Mouse (Mus musculus) frontal cortex, postnatal 10 days (tissue): Measurements from ENCODE around the gene Zfp764.
"Not testable (repeated sequence)": the region's sequence is repeated elsewhere in the genome, so short reads cannot be mapped to it uniquely, and the experiment has no call there.

ENCODE experiments used
- DNase-seq, 2 experiments: peaks; one replicate each; pipeline ENCODE4 v3.0.0; 2022; ENCODE audit warnings: low spot score in 2 of 2, mixed read lengths in 1 of 2

The Zfp764 gene

DNA sequence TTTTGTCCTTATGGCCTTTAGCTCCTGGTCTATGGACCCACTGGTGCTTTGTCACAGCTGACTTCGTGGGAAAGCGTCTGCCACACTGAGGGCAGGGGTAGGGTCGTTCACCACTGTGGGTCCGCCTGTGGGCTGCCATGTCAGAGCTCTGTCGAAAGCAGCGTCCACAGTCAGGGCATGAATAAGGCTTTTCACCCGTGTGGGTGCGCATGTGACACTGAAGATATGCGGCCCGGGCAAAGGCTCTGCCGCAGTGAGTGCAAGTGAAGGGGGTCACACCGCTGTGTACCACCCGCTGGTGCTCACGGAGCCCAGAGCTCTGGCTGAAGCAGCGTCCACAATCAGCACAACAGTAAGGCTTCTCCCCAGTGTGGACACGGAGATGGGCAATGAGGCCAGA, 15.1 kb downstream of the Zfp764 start:
- DNase-seq = no peak

DNA sequence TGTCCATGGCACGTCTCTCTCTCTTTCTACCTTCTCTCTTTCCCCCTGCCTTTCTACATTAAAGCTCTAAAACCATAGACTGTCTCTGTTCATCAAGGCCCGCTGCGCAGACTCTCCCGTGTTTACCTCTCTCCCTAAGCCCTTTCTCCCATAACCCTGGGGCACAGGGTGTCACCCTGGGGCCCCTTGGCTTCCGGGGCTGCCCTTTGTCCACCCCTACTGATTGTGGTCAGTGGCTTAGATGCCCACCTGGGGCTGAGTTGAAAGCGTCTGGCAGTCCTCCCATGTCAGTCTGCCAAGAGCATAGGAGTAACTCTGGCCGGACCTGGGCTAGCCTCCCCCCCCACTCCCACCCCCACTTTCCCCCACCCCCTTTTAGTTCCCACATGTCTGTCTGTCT, 16.3 kb downstream of the Zfp764 start:
- no peak for DNase-seq

DNA sequence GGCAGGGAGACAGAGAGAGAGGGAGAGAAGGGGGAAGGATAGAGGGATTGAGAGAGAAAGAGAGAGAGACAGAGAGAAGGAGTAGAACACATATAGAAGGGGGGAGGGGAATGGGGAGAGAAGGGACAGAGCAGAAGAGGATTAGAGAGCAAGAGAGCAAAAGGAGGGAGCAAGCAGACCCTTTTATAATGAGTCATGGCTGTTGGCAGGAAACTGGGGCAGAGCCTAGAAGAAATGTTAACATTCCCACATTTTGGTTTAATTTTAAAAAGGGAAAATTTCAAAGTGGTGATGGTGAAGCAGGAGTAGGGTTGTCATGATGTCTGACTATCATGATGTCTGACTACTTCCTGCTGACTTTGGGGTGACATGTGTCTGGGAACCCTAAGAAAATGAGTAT, 18.4 kb downstream of the Zfp764 start:
- DNase-seq = not testable (repeated sequence)

DNA sequence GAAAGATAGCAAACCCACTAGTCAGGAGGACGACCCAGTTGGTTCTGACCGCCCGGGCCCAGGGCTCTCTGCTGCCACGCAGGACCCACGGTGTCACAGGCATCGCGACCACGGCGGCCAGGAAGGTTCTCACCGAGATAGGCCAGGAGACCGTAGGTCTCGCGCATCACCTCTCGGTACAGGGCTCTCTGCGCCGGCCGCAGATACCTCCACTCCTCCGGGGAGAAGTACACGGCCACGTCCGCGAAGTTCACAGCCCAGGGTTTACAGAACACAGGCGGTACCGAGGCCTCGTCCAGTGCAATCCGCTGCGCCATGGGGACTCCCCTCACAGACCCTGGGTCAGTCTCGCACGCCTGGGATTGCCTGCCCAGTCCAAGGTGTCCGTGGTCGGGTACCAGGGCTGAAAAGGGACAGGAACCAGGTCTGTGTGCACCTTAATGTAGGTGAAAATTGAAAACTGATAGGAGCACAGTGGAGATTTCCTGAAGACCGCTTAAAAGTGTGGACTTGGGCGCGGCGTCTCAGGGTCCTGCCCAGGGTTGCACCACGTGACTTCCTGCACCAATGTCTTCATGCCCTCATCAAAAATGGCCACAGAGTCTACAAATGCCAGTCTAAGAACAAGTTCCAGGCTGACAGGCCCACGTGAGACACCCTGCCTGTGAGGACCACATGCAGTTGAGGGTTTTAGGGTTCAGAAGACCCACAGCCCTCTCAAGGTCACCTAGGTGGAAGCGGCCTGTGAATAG, 19.8 kb downstream of the Zfp764 start, which contains the start of gene 9130019O22Rik:
Gene 9130019O22Rik, minus strand, starts transcription at position 526 of the 752 bp plus-strand sequence.
- peak; percentile 79 to 83 for DNase-seq

DNA sequence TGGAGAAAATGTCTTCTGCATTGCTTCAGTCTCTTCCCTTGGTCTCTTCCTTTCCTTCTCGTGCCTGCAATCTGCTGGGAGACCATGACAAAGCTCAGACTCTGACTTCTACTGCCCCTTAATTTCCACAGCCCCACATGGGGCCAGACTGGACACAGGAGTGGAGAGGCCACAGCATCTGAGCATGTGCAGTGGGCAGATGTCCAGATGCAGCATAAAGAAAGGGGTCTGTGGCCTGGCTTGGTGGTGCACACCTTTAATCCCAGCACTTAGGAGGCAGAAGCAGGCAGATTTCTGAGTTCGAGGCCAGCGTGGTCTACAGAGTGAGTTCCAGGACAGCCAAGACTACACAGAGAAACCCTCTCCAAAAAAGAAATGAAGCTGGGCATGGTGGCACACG, 21.1 kb downstream of the Zfp764 start:
- not testable (repeated sequence) for DNase-seq

DNA sequence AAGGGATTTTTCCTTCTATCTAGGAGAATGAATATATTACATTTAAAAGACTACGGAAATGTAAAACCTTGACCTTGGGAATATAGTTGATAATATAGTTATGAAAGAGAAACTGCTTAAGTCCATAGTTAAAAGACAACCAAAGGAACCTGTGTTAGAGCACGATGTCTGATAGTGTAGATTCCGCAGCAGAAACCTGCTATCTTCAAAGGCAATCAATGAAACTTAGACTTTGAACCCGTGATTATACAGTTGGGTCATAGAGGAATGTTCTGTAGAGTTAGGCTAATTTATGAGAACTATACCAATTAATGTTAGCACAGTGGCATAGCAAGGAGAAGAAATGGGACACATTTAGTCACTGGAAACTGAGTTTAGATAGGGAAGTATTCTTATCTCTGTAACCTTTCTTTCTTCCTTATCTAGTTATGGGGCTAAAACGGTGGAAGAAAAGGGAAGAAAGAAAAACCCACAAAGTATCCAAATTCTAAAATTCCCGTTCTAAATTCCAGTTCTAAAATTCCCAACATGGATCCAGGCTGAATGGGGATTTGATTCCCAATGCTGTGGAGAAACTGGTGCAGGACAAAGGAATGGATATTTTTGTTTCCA, 28.2 kb downstream of the Zfp764 start:
- no peak for DNase-seq

DNA sequence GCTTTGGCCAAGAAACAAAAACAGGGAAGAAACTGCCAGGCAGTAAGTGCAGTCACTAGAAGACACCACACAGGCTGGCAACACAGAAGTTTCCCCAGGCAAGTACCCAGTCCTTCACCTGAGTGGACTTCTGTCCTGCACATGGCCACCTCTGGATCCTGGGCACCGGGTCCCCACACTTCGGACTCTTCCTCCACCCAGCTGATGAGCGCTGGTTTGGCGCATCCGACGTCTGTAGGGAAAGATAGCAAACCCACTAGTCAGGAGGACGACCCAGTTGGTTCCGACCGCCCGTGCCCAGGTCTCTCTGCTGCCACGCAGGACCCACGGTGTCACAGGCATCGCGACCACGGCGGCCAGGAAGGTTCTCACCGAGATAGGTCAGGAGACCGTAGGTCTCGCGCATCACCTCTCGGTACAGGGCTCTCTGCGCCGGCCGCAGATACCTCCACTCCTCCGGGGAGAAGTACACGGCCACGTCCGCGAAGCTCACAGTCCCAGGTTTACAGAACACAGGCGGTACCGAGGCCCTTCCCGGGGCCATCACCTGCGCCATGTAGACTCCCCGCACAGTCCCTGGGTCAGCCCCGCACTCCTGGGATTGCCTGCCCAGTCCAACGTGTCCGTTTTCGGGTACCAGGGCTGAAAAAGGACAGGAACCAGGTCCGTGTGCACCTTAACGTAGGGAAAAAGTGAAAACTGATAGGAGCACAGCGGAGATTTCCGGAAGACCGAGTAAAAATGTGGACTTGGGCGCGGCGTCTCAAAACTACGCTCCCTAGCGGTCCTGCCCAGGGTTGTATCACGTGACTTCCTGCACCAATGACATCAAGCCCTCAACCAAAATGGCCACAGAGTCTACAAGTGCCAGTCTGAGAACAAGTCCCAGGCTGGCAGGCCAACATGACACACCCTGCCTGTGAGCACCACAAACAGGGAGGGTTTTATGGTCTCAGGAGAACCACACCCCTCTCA, 31.1 kb downstream of the Zfp764 start, which contains the start of gene Zfp747:
Gene Zfp747, minus strand, starts transcription at position 780 of the 975 bp plus-strand sequence.
- peak; percentile 84 to 85 for DNase-seq

DNA sequence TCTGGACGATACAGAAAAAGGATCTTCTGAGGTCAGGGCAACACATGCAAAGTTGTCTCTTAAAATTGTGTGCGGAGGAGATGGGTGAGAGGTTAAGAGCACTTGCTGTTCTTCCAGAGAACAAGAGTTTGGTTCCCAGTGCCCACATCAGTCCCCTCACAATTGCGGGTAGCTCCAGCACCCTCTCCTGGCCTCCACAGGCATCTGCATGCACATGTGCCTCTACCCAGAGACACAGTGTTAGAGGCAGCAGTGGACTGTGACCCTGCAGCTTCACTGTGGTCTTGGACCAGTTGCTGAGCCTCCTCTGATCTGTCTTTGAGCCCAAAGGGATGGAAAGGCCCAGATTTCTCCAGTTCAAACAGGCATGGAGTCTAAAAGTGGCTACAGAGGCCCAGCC, 34.8 kb downstream of the Zfp764 start:
- not testable (repeated sequence) for DNase-seq

DNA sequence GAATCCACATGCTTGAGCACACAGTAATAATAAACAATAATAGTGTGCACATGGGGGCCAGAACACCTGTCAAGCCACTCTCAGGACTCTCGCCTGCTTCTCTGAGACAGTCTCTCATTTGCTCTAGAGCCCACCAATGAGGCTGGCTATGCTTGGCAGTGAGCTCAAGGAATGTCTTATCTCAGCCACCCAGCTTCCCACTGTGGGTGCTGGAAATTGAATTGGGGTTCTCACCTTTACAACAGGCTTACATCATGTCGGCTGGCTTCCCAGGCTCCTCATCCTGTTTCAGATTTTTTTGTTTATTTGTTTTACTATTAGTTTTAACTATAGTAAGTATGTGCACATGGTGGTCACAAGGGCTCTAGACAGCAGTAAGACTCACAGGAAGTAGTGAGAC, 35.4 kb downstream of the Zfp764 start:
- no peak for DNase-seq

DNA sequence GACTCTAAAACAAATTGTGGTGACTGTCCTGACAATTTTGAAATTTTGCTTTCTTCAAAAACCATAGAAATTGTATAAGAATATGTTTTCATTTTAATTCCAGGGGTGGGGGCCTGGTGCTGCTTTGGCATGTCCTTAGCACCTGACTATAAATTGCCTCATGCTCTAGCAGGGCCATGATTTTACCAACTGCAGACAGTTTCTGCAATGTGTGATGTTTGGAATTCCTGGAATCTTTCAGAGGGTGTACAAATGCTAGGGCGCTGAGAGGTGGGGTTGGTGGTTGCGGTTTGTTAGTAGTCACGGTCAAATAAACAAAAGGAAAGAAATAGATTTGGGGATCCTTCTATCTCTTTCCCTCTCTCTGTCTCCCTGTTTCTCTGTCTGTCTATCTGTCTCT, 40.4 kb downstream of the Zfp764 start:
- DNase-seq = no peak

DNA sequence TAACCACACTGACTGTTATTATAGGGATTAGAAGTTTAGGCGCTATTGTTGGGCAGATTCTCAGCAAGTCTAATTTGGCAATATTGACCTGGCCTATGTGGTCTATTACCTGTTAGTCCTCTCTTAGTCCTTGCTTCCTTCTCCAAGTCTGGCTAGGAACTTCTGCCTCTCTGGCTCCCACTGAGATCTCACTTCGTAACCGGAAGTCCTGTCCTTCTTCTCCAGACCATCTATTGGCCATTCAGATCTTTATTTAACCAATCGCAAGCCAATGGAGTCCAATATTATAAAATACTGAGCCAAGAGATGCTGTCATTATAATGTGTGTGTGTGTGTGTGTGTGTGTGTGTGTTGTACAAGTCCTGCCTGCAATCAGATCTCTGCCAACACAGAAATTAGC, 42.5 kb downstream of the Zfp764 start:
- no peak for DNase-seq

DNA sequence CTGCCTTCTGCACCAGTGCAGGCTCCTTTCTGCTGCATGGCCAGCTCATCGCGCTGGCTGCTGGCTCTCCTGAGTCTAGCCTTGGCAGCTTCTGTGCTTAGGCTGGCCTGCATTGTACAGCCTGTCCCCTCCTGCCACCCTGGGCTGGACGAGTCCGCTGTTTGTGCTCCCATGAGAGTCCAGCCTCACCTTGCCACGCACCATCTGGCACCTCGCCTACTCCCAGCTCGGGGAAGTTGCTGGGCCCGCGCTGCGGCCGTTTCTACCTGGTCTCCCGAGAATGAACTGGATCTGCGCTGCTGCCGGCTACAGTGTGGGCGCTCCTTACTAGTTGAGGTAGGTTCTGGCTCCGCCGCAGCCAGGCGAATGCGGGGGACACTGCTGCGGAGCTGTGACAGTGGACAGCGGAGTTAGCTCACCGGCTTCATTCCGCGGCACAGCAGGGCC, 43.1 kb downstream of the Zfp764 start:
- DNase-seq = no peak

DNA sequence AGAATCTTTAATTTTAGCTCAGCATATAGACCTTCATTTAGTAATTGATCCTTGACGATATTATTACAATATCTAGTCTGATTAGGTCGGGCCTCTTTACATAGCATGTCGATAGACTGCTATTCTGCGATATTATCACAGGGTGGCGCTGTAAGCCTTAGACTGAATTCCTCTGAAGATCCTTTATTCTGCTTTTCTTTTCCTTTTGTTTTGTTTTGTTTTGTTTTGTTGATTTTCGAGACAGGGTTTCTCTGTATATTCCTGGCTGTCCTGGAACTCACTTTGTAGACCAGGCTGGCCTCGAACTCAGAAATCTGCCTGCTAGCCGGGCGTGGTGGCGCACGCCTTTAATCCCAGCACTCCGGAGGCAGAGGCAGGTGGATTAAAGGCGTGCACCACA, 44.2 kb downstream of the Zfp764 start:
- DNase-seq = not testable (repeated sequence)

DNA sequence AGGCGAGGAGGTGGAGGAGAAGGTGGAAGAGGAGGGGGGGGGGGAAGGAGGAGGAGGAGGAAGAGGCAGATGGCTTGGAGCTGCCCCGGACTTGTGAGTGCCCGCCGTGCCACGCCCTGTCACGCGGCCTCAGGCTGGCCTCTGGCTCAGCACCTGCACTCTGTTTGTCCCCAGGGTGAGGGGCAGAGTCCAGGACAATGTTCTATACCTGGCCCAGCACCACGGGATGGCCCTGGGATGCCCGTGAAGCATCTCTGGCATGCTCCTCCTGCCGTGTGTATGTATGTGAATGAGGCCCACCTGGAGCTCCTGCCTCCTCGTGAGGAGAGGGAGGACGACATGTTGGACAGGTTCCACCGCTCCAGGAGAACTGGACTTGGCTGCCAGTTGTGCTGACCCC, 45.2 kb downstream of the Zfp764 start:
- DNase-seq = no peak

DNA sequence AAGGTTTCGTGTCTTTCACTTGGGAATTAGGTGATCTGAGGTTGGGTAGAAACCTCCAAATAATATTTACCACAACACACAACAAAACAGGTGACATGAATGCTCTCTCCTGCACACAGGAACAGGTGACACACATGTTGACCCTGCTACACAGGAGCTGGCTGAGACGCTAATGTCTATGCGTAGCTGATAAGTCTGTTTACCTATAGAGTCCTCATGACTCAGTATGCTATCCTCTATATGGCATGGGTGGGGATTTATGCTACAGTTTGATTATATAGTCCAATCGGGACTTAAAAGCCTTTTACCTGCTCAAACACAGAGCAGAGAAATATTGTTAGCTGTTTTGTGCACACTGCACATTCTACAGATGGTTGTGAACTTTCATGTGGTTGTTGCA, 46.4 kb downstream of the Zfp764 start:
- DNase-seq = no peak

DNA sequence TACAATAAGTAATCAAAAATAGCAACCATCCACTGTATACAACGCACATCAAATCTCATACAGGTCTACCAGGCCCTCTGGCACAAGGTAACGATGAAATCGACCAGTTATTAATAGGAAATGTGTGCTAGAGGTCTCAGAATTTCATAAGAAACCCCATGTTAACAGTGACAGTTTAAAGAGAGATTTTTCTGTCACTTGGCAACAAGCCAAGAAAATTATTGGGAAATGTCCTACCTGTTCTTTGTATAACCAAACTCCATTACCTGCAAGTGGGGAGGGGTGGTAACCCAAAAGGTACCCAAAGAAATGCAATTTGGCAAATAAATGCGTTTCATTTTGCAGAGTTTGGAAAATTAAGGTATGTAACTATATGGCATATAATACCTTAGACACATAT, 48.1 kb downstream of the Zfp764 start:
- DNase-seq = no peak

DNA sequence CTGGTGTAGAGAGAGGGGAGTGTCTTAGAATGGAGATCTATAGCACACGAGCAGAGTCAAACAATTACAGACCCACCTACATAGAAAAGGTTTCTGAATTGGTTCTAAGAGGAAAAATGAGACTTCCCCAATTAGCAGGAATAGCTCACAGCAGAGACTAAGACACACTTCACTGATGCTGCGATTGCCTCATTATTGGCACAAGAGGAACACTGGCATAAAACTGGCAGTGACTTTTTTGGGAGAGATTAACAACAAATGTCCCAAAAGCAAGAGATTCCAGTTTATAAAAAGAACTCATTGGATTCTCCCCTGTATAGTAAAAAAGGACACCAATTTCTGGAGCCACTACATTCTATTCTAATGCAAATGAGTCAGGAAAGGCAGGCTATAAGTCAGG, 48.8 kb downstream of the Zfp764 start:
- DNase-seq = no peak

DNA sequence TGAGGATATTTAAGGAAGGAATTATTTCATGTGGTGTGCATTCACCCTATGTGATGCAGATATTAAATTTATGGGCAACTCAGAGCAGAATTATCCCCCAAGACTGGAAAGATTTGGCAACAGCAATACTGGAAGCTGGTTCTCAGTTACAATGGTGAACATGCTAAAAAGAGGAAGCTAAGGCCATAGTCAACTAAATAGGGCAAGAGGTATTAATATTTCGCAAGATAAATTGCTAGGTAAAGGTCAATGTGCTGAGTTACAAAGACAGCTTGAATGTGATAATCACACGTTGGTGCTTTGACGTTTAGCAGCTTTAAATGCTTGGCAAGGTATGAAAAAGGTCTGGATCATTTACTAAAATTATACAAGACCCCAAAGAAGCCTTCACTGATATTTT, 50.8 kb downstream of the Zfp764 start:
- DNase-seq = no peak
